In the genomic region with DNA sequence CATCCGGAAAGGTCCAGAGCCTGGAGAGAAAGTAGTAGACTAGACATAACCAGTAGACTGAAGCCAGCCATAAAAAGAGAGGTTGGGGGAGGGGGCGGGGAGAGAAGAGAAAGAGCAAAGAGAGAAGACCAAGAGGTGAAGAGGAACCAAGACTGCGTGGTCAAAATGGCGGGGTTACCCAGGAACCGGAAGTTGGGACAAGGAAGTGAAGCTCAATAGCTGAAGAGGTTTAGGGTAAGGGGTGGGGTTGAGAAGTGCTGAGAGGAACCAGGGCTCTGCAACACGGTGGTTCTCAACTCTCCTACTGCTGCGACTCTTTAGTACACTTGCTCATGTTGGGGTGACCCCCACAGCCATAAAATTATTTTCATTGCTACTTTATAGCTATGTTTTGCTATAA, we compare ENCODE assay signal across 26 mouse cellular contexts. TPM values are rescaled to one million over a fixed set of nuclear protein-coding genes. Genes with fewer than 3 reads are reported as not detected.
DNase-seq lines count a peak whose midpoint lies in the region; ATAC-seq and TF ChIP-seq lines count a peak whose summit lies in the region.
"Had no signal": no experiment of that assay in that cellular context is flagged by ENCODE, and none has a peak within 500 bp of the region (broad histone marks: within the 10 kb centered on the region; RNA-seq: fewer than 3 reads in every experiment).

No protein-coding gene starts in this region.

- no peak overlapping the region for H3K4me3 ChIP-seq in intestine, embryonic 15.5 days (replicated peaks)
- no peak overlapping the region for H3K4me3 ChIP-seq in thymus, adult 2 months (ENCODE audit: control insufficient read depth, insufficient read depth, low read length)
- H3K4me3 ChIP-seq: erythroblast, embryonic 14.5 days; gastrocnemius, adult 2 months; heart, embryonic 13.5 days; hindbrain, embryonic 15.5 days; megakaryocyte, embryonic 14.5 days; midbrain, embryonic 12.5 days had no signal

- H3K9me3 ChIP-seq in intestine, embryonic 15.5 days, result no peaks in the 10 kb centered on the region
- H3K9me3 ChIP-seq: heart, embryonic 13.5 days; hindbrain, embryonic 15.5 days; megakaryocyte, embryonic 14.5 days; midbrain, embryonic 12.5 days had no signal

- no peak overlapping the region for H3K9ac ChIP-seq in intestine, embryonic 15.5 days
- H3K9ac ChIP-seq: heart, embryonic 13.5 days; hindbrain, embryonic 15.5 days; liver, embryonic 14.5 days; lung, embryonic 14.5 days; midbrain, embryonic 12.5 days had no signal

- H3K27ac ChIP-seq in intestine, embryonic 15.5 days, result no peak overlapping the region
- no peak overlapping the region for H3K27ac ChIP-seq in thymus, adult 2 months (ENCODE audit: control insufficient read depth, insufficient read depth, low read length)
- H3K27ac ChIP-seq: gastrocnemius, adult 2 months; heart, embryonic 13.5 days; hindbrain, embryonic 15.5 days; kidney, postnatal 0 days; liver, embryonic 14.5 days; midbrain, embryonic 12.5 days had no signal

- ATAC-seq in common myeloid progenitor, adult 5-6 weeks (replicated peaks; ENCODE audit: low read depth, poor library complexity, severe bottlenecking), result peak; percentile 64
- peak; percentile 90 for ATAC-seq in monocyte, adult 5-6 weeks (replicated peaks; ENCODE audit: insufficient number of reproducible peaks, low FRiP score, low TSS enrichment, poor library complexity, severe bottlenecking)
- no peak for ATAC-seq in intestine, embryonic 15.5 days
- ATAC-seq: forebrain, embryonic 16.5 days had no signal

- TF ChIP-seq POLR2A in thymus, adult 2 months (IDR thresholded peaks at IDR 0.05; ENCODE audit: control insufficient read depth, extremely low read depth, insufficient read depth, low read length, poor library complexity), result no peak

- no peaks in the 10 kb centered on the region for H3K27me3 ChIP-seq in intestine, embryonic 15.5 days (replicated peaks)
- H3K27me3 ChIP-seq in thymus, adult 2 months (ENCODE audit: control insufficient read depth, insufficient read depth, low read length), result no peaks in the 10 kb centered on the region
- H3K27me3 ChIP-seq: hindbrain, embryonic 15.5 days; megakaryocyte, embryonic 14.5 days; midbrain, embryonic 12.5 days had no signal

- no peaks in the 10 kb centered on the region for H3K4me1 ChIP-seq in intestine, embryonic 15.5 days (replicated peaks)
- peaks cover 6% of the 10 kb centered on the region; the same call in 1 of the 2 replicates for H3K4me1 ChIP-seq in thymus, adult 2 months (replicated peaks; ENCODE audit: control insufficient read depth, insufficient read depth, low read length)
- H3K4me1 ChIP-seq: heart, embryonic 13.5 days; hindbrain, embryonic 15.5 days; midbrain, embryonic 12.5 days had no signal

- no peaks in the 10 kb centered on the region for H3K36me3 ChIP-seq in intestine, embryonic 15.5 days
- H3K36me3 ChIP-seq in thymus, adult 2 months (ENCODE audit: control insufficient read depth, insufficient read depth, low read length), result no peaks in the 10 kb centered on the region
- H3K36me3 ChIP-seq: heart, embryonic 13.5 days; hindbrain, embryonic 15.5 days; midbrain, embryonic 12.5 days had no signal

- peak; percentile 48 for DNase-seq in A20 (ENCODE audit: low read depth, low spot score)
- peak; percentile 31 to 32 for DNase-seq in B cell, adult 2 months
- DNase-seq in retina, postnatal 1 day, result no peak
- no peak for DNase-seq in thymus, adult 2 months
- DNase-seq: adrenal gland, adult 8-10 months; cerebellum, adult 9-11 months; gastrocnemius, adult 2 months; heart, postnatal 10 days; kidney, adult 8-10 months; kidney, postnatal 4 days; left cerebral cortex, postnatal 4 days; lung, embryonic 14.5 days; lung, postnatal 14 days; right cerebral cortex, postnatal 25 days; thymus, postnatal 14 days had no signal

- H3K4me2 ChIP-seq in intestine, embryonic 15.5 days (replicated peaks), result no peak overlapping the region
- H3K4me2 ChIP-seq: heart, embryonic 13.5 days; hindbrain, embryonic 15.5 days; lung, embryonic 14.5 days; midbrain, embryonic 12.5 days had no signal

- 88% methylated on average over 7 of the region's 7 CpGs for WGBS in intestine, embryonic 15.5 days
- 80% methylated on average over 7 of the region's 7 CpGs for WGBS in thymus, adult 2 months

- TF ChIP-seq CTCF in thymus, adult 2 months (IDR thresholded peaks at IDR 0.05; ENCODE audit: borderline replicate concordance, control insufficient read depth, extremely low read depth, insufficient read depth, low read length, poor library complexity), result no peak

RNA-seq across cellular contexts. Expression of a gene that starts 27.0 kb away (rescaled TPM):
- total RNA-seq in common myeloid progenitor, adult 5-6 weeks (2017), result 59.3 and 88.5 TPM in 2 replicates
- 37.0 to 88.3 TPM (median 55.0 TPM) in 3 replicates for total RNA-seq in monocyte, adult 5-6 weeks (2017)
- 84.5 and 98.8 TPM in 2 replicates for polyA plus RNA-seq in intestine, embryonic 15.5 days (2015; fragmentation: Nextera tagmentation; extraction: Ambion mirVana)
- 22.1 and 22.3 TPM in 2 replicates for polyA plus RNA-seq in thymus, adult 2 months (2012; rRNA removed)

Comparison
In these comparisons a context has a peak if more than half of its experiments do, and no peak if none do; other contexts are left out.
1. DNase-seq: peak in A20 (single experiment) and B cell, adult 2 months (2 of 2); none in retina, postnatal 1 day (single experiment) and thymus, adult 2 months (single experiment).